Mouse (Mus musculus) thymus, postnatal 36 days (tissue): Measurements from ENCODE around the gene Batf3.
"Not testable (repeated sequence)": the region's sequence is repeated elsewhere in the genome, so short reads cannot be mapped to it uniquely, and the experiment has no call there.

ENCODE experiments used
- DNase-seq, 2 experiments: peaks; one replicate each; pipeline ENCODE4 v3.0.0; 2022; ENCODE audit warnings: mixed read lengths in 2 of 2

The Batf3 gene

DNA sequence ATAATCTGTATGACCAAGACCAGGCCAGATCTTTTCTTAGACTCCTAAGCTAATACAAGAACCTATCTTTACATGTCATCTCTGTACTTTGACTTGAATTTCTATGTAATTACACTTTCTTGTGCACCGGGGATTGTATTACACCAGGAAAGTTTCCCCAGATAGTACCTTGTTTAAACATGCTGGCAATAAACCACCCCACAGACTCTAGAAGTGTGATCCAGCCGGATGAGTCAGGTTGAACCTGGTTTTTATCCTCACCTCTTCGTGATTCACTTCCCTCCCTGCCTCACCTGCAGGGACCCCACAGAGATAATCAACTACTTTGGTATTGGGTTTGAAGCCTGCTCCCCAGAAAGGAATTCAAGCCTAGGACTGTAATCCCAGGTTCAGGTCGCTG is 37.8 kb downstream of the Batf3 start:
- no peak for DNase-seq

DNA sequence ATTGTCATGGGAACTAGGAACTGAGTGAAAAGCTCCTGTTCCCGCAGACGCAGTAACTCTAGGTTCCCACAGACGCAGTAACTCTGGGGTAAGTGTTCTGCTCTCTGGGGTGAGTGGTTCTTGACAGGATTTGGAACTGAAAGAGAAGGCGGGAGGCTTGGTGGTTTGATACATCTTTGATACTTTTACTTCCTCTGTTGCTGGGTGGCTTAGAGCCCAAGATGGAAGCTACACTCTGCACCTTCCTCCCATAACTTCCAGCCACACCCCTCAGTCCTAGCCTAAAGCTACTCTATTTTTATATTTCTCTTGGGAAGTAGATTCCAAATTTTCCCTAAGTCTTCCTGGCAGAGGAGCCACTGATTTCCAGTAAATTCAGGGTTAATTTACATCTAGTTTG is 40.8 kb downstream of the Batf3 start:
- no peak for DNase-seq

DNA sequence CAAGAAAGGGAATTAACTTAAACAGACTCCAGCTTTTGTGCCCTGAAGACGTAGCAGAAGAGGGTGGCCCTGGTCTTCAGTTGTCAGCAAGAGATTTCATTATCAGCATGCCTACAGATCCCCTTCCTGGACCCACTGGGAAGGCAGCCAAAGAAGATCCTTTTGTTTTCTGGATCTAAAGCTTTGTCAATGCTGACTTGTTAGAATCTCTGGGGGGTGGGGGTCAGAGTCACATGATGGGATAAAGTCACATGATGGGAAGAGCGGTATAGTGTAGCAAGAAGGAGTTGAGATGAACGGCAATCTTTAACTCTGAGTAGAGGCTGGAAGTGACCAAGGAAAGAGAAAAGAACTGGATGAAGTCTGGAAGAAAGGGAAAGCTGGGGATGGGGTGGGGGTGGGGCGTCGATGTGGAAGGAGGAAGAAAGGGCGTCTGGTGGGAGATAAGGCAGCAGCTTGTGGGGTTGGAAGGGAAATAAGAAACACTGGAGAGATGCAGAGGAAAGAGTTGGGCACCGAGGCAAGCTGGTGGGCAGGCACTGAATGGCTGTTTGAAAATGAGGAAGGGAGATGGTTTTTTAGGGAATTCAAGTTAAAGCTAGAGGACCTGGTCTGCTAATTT is 41.3 kb downstream of the Batf3 start:
- no peak for DNase-seq

DNA sequence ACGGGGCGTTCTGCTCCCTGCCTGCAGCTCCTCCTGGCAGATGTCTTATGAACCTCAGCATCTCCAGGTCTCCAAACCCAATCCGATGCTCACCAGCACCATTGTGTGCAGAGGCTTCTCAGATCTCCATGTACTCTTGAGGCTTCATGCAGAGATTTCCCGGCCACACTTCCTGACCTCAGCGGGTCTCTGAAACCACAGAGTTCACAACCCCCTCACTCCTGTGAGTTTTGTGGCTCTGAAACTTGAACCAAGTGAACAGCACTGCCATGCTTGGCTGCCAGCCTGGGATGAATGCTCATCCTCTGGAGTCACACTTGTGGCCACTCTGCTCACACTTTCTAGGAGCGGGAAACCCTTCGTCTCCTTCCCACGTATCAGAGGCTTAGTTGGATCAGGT is 43.3 kb downstream of the Batf3 start:
- DNase-seq, result no peak

DNA sequence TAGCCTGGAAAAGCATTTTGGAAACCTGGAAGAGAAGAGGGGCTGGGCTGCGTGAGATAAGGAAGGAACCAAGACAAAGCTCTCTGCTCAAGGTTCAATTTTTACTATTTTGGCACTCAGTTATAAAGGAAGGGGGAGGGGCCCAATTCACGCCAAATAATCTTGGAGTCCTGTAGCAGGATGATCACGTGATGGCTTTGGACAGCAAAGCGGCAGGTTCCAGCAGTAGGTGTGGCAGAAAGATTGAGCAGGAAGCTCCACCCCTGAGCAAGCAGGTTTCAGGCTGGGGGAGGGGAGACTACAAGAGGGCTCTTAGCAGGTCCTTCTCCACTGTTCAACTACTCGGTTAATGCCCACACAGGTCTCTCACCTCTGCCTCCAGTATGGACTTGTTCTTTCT is 51.8 kb downstream of the Batf3 start:
- DNase-seq, result not testable (repeated sequence)

DNA sequence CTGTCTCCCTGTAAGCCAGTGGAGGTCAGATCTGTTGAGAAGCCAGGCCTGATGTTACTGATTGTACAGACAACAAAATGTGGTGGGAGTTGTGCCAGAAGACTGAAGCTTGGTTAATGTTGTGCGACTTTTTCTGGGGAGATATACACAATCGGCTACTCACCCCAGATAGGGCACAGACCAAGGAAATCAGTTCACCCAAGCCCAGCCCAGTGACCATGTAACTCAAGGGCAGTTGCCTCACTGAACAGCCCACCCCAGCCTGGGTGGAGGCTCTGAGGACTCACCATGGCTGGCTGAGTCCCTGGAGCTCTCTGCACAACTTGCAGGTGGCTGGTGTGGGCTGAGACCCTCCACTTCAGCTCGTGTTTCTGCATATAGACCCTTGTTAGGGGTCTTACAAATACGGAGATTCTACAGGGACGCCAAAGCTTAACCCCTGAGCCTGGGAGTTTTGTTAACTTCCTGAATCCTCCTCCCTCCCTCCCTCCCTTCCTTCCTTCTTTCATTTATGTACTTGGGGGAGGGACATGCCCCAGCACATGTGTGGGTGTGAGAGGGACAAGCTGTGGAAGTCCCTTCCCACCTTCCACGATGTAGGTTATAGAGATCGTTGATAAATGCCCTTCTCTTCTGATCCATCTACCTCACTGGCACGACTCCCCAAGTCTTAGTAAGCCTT is 53.4 kb downstream of the Batf3 start:
- no peak for DNase-seq

DNA sequence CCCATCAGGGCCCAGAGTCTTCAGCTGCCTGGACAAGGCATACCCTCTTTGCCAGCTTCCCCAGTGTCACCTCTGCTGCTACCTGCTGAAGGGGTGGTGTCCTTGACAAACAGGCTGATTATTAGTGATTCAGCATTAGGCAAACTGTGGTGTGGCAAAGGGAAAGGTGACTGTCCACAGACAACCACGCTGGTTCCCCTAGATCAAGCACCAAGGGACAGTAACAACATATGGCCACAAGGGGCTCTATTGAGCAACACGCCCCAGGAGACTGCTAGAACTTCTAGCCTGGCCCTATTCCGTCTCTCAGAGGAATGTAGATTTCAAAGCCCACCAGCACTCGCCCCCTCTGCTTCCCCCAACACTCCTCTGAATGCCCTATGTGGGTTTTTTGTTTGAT is 55.4 kb downstream of the Batf3 start:
- peak; percentile 12 to 24 for DNase-seq

DNA sequence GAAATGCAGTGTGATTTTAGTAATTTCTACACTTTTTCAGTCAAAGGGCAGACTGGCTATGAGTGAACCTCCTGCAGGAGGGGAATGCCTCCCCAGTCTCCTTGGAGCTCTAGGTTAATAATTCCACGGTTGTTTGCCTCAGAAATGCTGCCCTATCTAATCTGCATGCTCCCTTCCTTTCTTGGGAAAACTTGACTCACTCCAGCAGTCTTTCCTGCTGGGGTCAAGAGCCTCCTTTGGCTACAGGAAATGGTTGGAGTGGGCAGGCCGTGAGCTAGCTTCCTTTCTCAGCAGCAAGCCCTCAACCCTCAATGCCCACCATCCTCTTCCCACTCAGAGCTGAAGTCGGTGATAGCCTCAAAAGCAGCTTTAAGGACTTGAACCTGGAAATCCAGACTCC is 56.7 kb downstream of the Batf3 start:
- no peak for DNase-seq
